Mouse (Mus musculus): ENCODE data around the gene Mmp11.

GRCm38 (mm10) chr10:75898039-75898564 is 38.2 kb downstream of the Mmp11 start:
- TF ChIP-seq CTCF (IDR thresholded peaks at IDR 0.05; ENCODE audit: low read depth) (no peak), EP300 (IDR thresholded peaks at IDR 0.05; ENCODE audit: low read depth) (no peak)
